Mouse (Mus musculus): ENCODE measurements around the gene Grb7. TPM values are rescaled to one million over a fixed set of nuclear protein-coding genes. Genes with fewer than 3 reads are reported as not detected.

Gene Grb7
- polyA plus RNA-seq, 1 experiment from 2014 or later: 50.7 TPM

- ATAC-seq: no peak
- Histone ChIP-seq H3K27me3 (replicated peaks; ENCODE audit: control insufficient read depth, insufficient read depth, low read length) (no peaks in the 10 kb centered on the region), H3K27ac (ENCODE audit: low read depth, low read length) (peak overlapping the region; percentile 66), H3K4me3 (ENCODE audit: low read depth, low read length) (no peak overlapping the region), H3K4me1 (replicated peaks; ENCODE audit: control insufficient read depth, insufficient read depth, low read length) (0 out of 2 replicates have a peak, but pooled peaks cover 6% of the 10 kb centered on the region), H3K9ac (ENCODE audit: low read depth, low read length) (0 out of 2 replicates have a peak overlapping the region, but pooled peaks have one; percentile 22), H3K9me3 (ENCODE audit: control insufficient read depth) (no peaks in the 10 kb centered on the region), H3K36me3 (ENCODE audit: control insufficient read depth, insufficient read depth) (no peaks in the 10 kb centered on the region), H3K4me2 (replicated peaks; ENCODE audit: low read depth) (peak overlapping the region; percentile 48)
- TF ChIP-seq CTCF (IDR thresholded peaks at IDR 0.05; ENCODE audit: low read depth): no peak
- 13% methylated on average over 10 of the region's 10 CpGs for WGBS
These were observed 36.8 kb upstream of the Grb7 start for GRCm38 (mm10) chr11:98409341-98409822.

- peak within 1 kb of the TSS; percentile 93 for H3K27ac ChIP-seq (ENCODE audit: low read depth, low read length)
- H3K36me3 ChIP-seq (ENCODE audit: control insufficient read depth, insufficient read depth): peaks cover 6% of the 10 kb centered on the region; the same call in 1 of the 2 replicates
- peak within 1 kb of the TSS; percentile 59 for H3K4me2 ChIP-seq (replicated peaks; ENCODE audit: low read depth)
- peaks cover 14% of the 10 kb centered on the region; the same call in 1 of the 2 replicates for H3K4me1 ChIP-seq (replicated peaks; ENCODE audit: control insufficient read depth, insufficient read depth, low read length)
- no peaks in the 10 kb centered on the region for H3K9me3 ChIP-seq (ENCODE audit: control insufficient read depth)
- peak within 1 kb of the TSS; percentile 91 for H3K9ac ChIP-seq (ENCODE audit: low read depth, low read length)
- WGBS: under 1% methylated on average over 41 of the region's 49 CpGs
- peak; percentile 24 for TF ChIP-seq CTCF (IDR thresholded peaks at IDR 0.05; ENCODE audit: low read depth)
- peak within 1 kb of the TSS; percentile 76 for H3K4me3 ChIP-seq (ENCODE audit: low read depth, low read length)
- peak; percentile 79 for ATAC-seq
- no peaks in the 10 kb centered on the region for H3K27me3 ChIP-seq (replicated peaks; ENCODE audit: control insufficient read depth, insufficient read depth, low read length)
These were observed 33.9 kb upstream of the Grb7 start, which contains the start of gene Erbb2 for GRCm38 (mm10) chr11:98412273-98412796. Erbb2 (plus strand) TSS chr11:98412470.

- ATAC-seq: no peak
- peaks cover 6% of the 10 kb centered on the region; the same call in 1 of the 2 replicates for H3K36me3 ChIP-seq (ENCODE audit: control insufficient read depth, insufficient read depth)
- no peaks in the 10 kb centered on the region for H3K9me3 ChIP-seq (ENCODE audit: control insufficient read depth)
- peak overlapping the region; percentile 76 for H3K4me3 ChIP-seq (ENCODE audit: low read depth, low read length)
- WGBS: under 1% methylated on average over 28 of the region's 40 CpGs
- peaks cover 14% of the 10 kb centered on the region; the same call in 1 of the 2 replicates for H3K4me1 ChIP-seq (replicated peaks; ENCODE audit: control insufficient read depth, insufficient read depth, low read length)
- H3K9ac ChIP-seq (ENCODE audit: low read depth, low read length): peak overlapping the region; percentile 91
- peak overlapping the region; percentile 59 for H3K4me2 ChIP-seq (replicated peaks; ENCODE audit: low read depth)
- no peak for TF ChIP-seq CTCF (IDR thresholded peaks at IDR 0.05; ENCODE audit: low read depth)
- no peaks in the 10 kb centered on the region for H3K27me3 ChIP-seq (replicated peaks; ENCODE audit: control insufficient read depth, insufficient read depth, low read length)
- peak overlapping the region; percentile 93 for H3K27ac ChIP-seq (ENCODE audit: low read depth, low read length)
These were observed 33.3 kb upstream of the Grb7 start for GRCm38 (mm10) chr11:98412797-98413301.

- no peak for TF ChIP-seq CTCF (IDR thresholded peaks at IDR 0.05; ENCODE audit: low read depth)
- H3K36me3 ChIP-seq (ENCODE audit: control insufficient read depth, insufficient read depth): peaks cover 6% of the 10 kb centered on the region; the same call in 1 of the 2 replicates
- no peaks in the 10 kb centered on the region for H3K9me3 ChIP-seq (ENCODE audit: control insufficient read depth)
- no peaks in the 10 kb centered on the region for H3K27me3 ChIP-seq (replicated peaks; ENCODE audit: control insufficient read depth, insufficient read depth, low read length)
- H3K27ac ChIP-seq (ENCODE audit: low read depth, low read length): peak overlapping the region; percentile 93
- H3K9ac ChIP-seq (ENCODE audit: low read depth, low read length): peak overlapping the region; percentile 91
- peak; percentile 15; the same call in 1 of the 2 replicates for ATAC-seq
- peak overlapping the region; percentile 76 for H3K4me3 ChIP-seq (ENCODE audit: low read depth, low read length)
- 7% methylated on average over 7 of the region's 7 CpGs for WGBS
- peaks cover 14% of the 10 kb centered on the region; the same call in 1 of the 2 replicates for H3K4me1 ChIP-seq (replicated peaks; ENCODE audit: control insufficient read depth, insufficient read depth, low read length)
- H3K4me2 ChIP-seq (replicated peaks; ENCODE audit: low read depth): peak overlapping the region; percentile 59
These were observed 32.5 kb upstream of the Grb7 start for GRCm38 (mm10) chr11:98413731-98414130.

- peak; percentile 48 for ATAC-seq
- WGBS: 30% methylated on average over 2 of the region's 2 CpGs
- Histone ChIP-seq H3K36me3 (ENCODE audit: control insufficient read depth, insufficient read depth) (peaks cover 6% of the 10 kb centered on the region; the same call in 1 of the 2 replicates), H3K4me2 (replicated peaks; ENCODE audit: low read depth) (peak overlapping the region; percentile 59), H3K9ac (ENCODE audit: low read depth, low read length) (0 out of 2 replicates have a peak overlapping the region, but pooled peaks have one; percentile 91), H3K27me3 (replicated peaks; ENCODE audit: control insufficient read depth, insufficient read depth, low read length) (no peaks in the 10 kb centered on the region), H3K9me3 (ENCODE audit: control insufficient read depth) (no peaks in the 10 kb centered on the region), H3K27ac (ENCODE audit: low read depth, low read length) (peak overlapping the region; percentile 93), H3K4me1 (replicated peaks; ENCODE audit: control insufficient read depth, insufficient read depth, low read length) (peaks cover 10% of the 10 kb centered on the region; the same call in 1 of the 2 replicates), H3K4me3 (ENCODE audit: low read depth, low read length) (peak overlapping the region; percentile 76)
- TF ChIP-seq CTCF (IDR thresholded peaks at IDR 0.05; ENCODE audit: low read depth): no peak
These were observed 32.0 kb upstream of the Grb7 start for GRCm38 (mm10) chr11:98414162-98414561.

GRCm38 (mm10) chr11:98417074-98417473 lies 29.1 kb upstream of the Grb7 start:
- H3K9me3 ChIP-seq (ENCODE audit: control insufficient read depth): no peaks in the 10 kb centered on the region
- no peak overlapping the region for H3K4me2 ChIP-seq (replicated peaks; ENCODE audit: low read depth)
- peaks cover 10% of the 10 kb centered on the region; the same call in 1 of the 2 replicates for H3K4me1 ChIP-seq (replicated peaks; ENCODE audit: control insufficient read depth, insufficient read depth, low read length)
- ATAC-seq: no peak
- no peak overlapping the region for H3K4me3 ChIP-seq (ENCODE audit: low read depth, low read length)
- H3K27me3 ChIP-seq (replicated peaks; ENCODE audit: control insufficient read depth, insufficient read depth, low read length): no peaks in the 10 kb centered on the region
- no peak overlapping the region for H3K9ac ChIP-seq (ENCODE audit: low read depth, low read length)
- no peak overlapping the region for H3K27ac ChIP-seq (ENCODE audit: low read depth, low read length)
- 59% methylated on average over 1 of the region's 1 CpGs for WGBS
- H3K36me3 ChIP-seq (ENCODE audit: control insufficient read depth, insufficient read depth): peaks cover 27% of the 10 kb centered on the region
- TF ChIP-seq CTCF (IDR thresholded peaks at IDR 0.05; ENCODE audit: low read depth): no peak
